Mouse (Mus musculus) liver, embryonic 13.5 days (tissue): ENCODE data around the gene Gm5478. TPM values are rescaled to one million over a fixed set of nuclear protein-coding genes. Genes with fewer than 3 reads are reported as not detected.
"Not testable (repeated sequence)": the region's sequence is repeated elsewhere in the genome, so short reads cannot be mapped to it uniquely, and the experiment has no call there.

Source experiments
- ATAC-seq: fragments of 200-750 bp; cut with Nextera tagmentation; 2 replicates; pipeline ENCODE4 v1.8.0; 2017; ENCODE audit warnings: low read depth, mild to moderate bottlenecking, moderate number of reproducible peaks, moderate library complexity
- DNase-seq: peaks from one replicate; pipeline ENCODE4 v3.0.0; 2022
- H3K27ac ChIP-seq: fragments of 300-500 bp; sonication (generic); 2 replicates; pipeline ENCODE4 v1.5.1; 2015; ENCODE audit warnings: moderate library complexity, mild to moderate bottlenecking, inconsistent platforms
- H3K27me3 ChIP-seq: fragments of 300-500 bp; sonication (generic); 2 replicates; pipeline ENCODE4 v1.6.1; 2015; ENCODE audit warnings: mild to moderate bottlenecking, inconsistent platforms
- H3K36me3 ChIP-seq: fragments of 300-500 bp; sonication (generic); 2 replicates; pipeline ENCODE4 v1.6.1; 2015; ENCODE audit warnings: mild to moderate bottlenecking, inconsistent platforms
- H3K4me1 ChIP-seq: fragments of 300-500 bp; sonication (generic); replicated peaks from 2 replicates; pipeline ENCODE4 v1.6.1; 2015; ENCODE audit warnings: inconsistent platforms
- H3K4me2 ChIP-seq: fragments of 300-500 bp; sonication (generic); 2 replicates; pipeline ENCODE4 v1.6.1; 2015; ENCODE audit warnings: inconsistent platforms, mild to moderate bottlenecking, moderate library complexity
- H3K4me3 ChIP-seq: fragments of 300-500 bp; sonication (generic); replicated peaks from 2 replicates; pipeline ENCODE4 v1.5.1; 2015; ENCODE audit warnings: mild to moderate bottlenecking, inconsistent platforms
- H3K9ac ChIP-seq: fragments of 300-500 bp; sonication (generic); 2 replicates; pipeline ENCODE4 v1.6.1; 2015; ENCODE audit warnings: mild to moderate bottlenecking, inconsistent platforms
- H3K9me3 ChIP-seq: fragments of 300-500 bp; sonication (generic); replicated peaks from 2 replicates; pipeline ENCODE4 v1.6.1; 2016; ENCODE audit warnings: inconsistent platforms
- WGBS: fragments of 180-500 bp; shearing (Covaris S2); methylation state at CpG from one replicate; pipeline ENCODE4 v1.1.7; 2015; ENCODE audit not compliant: insufficient replicate concordance; 5-methylcytosine and 5-hydroxymethylcytosine counted together
- microRNA-seq: library from miRNA; unstranded; fragments of <30 nt; microRNA quantifications from one replicate; pipeline ENCODE4, GENCODE M21; 2016
- polyA plus RNA-seq: library from polyadenylated mRNA; unstranded; fragments of >200 nt; fragmentation: Nextera tagmentation; extraction: Ambion mirVana; gene quantifications from 2 replicates; pipeline ENCODE4 v1.2.1, GENCODE M21; 2015

Gm5478 gene
- not detected in 2 replicates for polyA plus RNA-seq

DNA sequence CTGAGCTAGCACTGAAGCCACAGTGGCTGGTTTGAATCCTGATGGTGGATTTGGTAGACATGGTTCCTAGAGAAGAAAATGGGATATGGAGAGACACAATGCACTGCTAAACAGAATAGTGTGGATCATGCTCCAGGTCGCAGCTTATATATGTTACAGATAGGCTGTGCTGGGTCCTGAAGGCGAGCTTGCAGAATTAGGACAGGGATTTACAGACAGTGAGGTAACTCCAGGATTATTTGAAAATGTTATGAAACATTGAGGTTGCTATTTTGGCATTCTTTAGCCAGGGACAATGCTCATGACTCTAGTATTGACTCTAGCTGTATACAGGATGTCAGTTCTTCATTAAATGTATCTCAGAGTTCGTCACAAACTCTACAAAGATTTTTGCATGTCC, at the start of gene Gm5478:
Gm5478 (minus strand) TSS at position 101 of the 400 bp plus-strand sequence.
- DNase-seq (no peak), ATAC-seq (no peak)
- H3K4me2 ChIP-seq, result no peak within 1 kb of the TSS
- 54% methylated on average over 3 of the region's 3 CpGs for WGBS
- H3K9me3 ChIP-seq, result no peaks in the 10 kb centered on the region
- no peaks in the 10 kb centered on the region for H3K36me3 ChIP-seq
- no peak within 1 kb of the TSS for H3K9ac ChIP-seq
- no peaks in the 10 kb centered on the region for H3K27me3 ChIP-seq
- no peaks in the 10 kb centered on the region for H3K4me1 ChIP-seq
- no peak within 1 kb of the TSS for H3K4me3 ChIP-seq
- H3K27ac ChIP-seq, result no peak within 1 kb of the TSS

DNA sequence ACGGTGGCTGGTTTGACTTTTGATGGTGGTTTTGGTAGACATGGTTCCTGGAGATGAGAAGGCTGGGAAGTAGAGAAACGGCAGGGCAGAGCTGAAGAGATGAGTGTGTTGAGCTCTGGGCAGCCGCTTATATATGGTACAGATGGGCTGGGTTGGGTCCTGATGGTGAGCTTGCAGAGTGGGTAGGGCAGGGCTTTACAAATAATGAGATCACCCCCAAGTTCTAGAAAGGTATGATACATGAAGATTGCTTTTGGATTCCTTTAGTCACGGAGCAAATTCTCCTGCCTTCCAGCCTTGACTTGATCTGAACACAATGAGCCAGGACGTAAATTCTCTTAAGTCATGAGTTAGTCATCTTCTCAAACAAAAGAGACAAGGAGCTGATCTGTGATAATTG, 47.0 kb upstream of the Gm5478 start, which contains the start of gene Krt6a:
Krt6a (minus strand) TSS at position 101 of the 400 bp plus-strand sequence.
- ATAC-seq, result no peak
- no peak for DNase-seq
- Histone ChIP-seq H3K4me1 (no peaks in the 10 kb centered on the region), H3K27me3 (no peaks in the 10 kb centered on the region), H3K9me3 (no peaks in the 10 kb centered on the region), H3K27ac (no peak within 1 kb of the TSS), H3K4me2 (no peak within 1 kb of the TSS), H3K4me3 (no peak within 1 kb of the TSS), H3K36me3 (no peaks in the 10 kb centered on the region), H3K9ac (no peak within 1 kb of the TSS)
- 58% methylated on average over 5 of the region's 5 CpGs for WGBS

DNA sequence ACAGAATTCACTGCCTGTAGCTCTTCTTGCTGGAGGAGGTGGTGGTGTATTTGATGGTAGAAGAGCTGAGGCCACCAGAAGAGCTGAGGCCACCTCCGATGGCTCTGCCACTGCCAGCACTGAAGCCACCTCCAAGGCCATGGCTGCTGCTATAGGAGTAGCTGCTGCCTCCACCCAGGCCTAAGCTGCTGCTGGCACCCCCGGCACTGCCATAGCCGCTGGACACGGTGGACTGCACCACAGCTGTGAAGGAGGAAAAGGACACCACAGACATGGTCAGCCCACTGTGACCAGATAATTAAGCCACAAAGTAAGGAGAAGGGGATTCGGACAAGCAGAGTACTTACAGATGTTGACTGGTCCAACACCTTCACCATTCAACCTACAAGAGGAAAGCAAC, 43.3 kb upstream of the Gm5478 start:
- ATAC-seq, H3K9me3 ChIP-seq: not testable (repeated sequence)
- WGBS, result 80% methylated on average over 5 of the region's 5 CpGs

DNA sequence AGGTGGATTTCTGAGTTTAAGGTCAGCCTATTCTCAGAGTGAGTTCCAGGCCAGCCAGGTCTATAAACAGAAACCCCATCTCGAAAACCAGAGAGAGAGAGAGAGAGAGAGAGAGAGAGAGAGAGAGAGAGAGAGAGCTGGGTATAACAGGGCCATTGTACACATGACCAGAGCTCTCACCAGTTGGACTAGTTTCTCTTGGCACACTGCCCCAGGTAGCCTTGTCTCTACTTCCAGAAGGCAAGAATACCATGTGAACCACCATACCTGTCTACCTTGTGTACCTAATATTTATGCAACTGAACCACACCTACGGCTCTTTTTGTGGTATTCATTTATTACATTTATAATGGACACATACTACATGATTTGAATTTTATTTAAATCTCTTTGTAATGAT, 41.0 kb upstream of the Gm5478 start:
- Histone ChIP-seq H3K4me1 (no peaks in the 10 kb centered on the region), H3K9me3 (no peaks in the 10 kb centered on the region), H3K4me2 (no peak overlapping the region), H3K27me3 (no peaks in the 10 kb centered on the region), H3K9ac (no peak overlapping the region), H3K4me3 (no peak overlapping the region), H3K36me3 (no peaks in the 10 kb centered on the region), H3K27ac (no peak overlapping the region)
- no peak for DNase-seq
- ATAC-seq, result no peak
- WGBS, result 39% methylated on average over 2 of the region's 2 CpGs

More for the DNA sequence above, 43.3 kb upstream of the Gm5478 start:
- H3K4me1 ChIP-seq, H3K9ac ChIP-seq, DNase-seq, H3K27ac ChIP-seq, H3K27me3 ChIP-seq, H3K4me3 ChIP-seq, H3K4me2 ChIP-seq, H3K36me3 ChIP-seq: not testable (repeated sequence)

DNA sequence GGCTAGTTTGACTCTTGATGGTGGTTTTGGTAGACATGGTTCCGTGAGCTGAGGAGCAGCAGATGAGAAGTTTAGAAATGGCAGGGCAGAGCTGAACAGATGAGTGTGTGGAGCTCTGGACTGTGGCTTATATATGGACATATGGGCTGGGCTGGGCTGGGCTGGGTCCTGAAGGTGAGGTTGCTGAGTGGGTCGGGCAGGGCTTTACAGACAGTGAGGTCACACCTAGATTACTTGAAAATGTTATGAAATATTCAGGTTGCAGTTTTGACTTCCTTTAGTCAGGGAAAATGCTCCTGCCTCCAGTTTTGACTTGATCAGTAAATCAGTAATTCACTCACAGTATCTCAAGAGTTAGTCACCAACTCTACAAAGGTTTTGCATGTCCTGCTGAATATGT, 33.0 kb upstream of the Gm5478 start, which contains the start of gene Krt6b:
Krt6b (minus strand) TSS at position 101 of the 400 bp plus-strand sequence.
- H3K27me3 ChIP-seq, result no peaks in the 10 kb centered on the region
- DNase-seq (no peak), ATAC-seq (no peak)
- no peak within 1 kb of the TSS for H3K27ac ChIP-seq
- H3K4me2 ChIP-seq, result no peak within 1 kb of the TSS
- no peak within 1 kb of the TSS for H3K4me3 ChIP-seq
- no peak within 1 kb of the TSS for H3K9ac ChIP-seq
- no peaks in the 10 kb centered on the region for H3K36me3 ChIP-seq
- WGBS, result 73% methylated on average over 2 of the region's 2 CpGs
- no peaks in the 10 kb centered on the region for H3K9me3 ChIP-seq
- H3K4me1 ChIP-seq, result no peaks in the 10 kb centered on the region

DNA sequence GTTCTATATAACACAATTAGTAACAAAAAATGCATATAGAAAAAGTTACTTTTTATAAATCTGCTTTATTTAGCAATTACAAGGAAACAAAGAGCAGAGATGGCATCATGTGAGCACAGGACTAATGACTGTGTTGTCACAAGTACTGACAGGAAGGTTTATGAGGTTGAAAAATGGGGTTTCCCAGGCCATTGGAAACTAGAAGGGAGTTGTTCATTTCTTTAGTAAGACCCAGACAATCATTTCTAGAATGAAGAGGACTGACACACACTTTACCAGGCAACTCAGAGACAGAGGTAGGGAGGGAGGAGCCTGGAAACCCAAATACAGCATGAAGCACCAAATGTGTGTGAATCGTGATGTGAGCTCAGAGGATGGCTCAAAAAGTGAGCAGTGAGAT, 28.8 kb upstream of the Gm5478 start:
- no peak overlapping the region for H3K4me2 ChIP-seq
- DNase-seq (no peak), ATAC-seq (no peak)
- no peaks in the 10 kb centered on the region for H3K4me1 ChIP-seq
- no peak overlapping the region for H3K27ac ChIP-seq
- H3K4me3 ChIP-seq, result no peak overlapping the region
- 67% methylated on average over 1 of the region's 1 CpGs for WGBS
- H3K9ac ChIP-seq, result no peak overlapping the region
- no peaks in the 10 kb centered on the region for H3K27me3 ChIP-seq
- H3K9me3 ChIP-seq, result no peaks in the 10 kb centered on the region
- no peaks in the 10 kb centered on the region for H3K36me3 ChIP-seq

DNA sequence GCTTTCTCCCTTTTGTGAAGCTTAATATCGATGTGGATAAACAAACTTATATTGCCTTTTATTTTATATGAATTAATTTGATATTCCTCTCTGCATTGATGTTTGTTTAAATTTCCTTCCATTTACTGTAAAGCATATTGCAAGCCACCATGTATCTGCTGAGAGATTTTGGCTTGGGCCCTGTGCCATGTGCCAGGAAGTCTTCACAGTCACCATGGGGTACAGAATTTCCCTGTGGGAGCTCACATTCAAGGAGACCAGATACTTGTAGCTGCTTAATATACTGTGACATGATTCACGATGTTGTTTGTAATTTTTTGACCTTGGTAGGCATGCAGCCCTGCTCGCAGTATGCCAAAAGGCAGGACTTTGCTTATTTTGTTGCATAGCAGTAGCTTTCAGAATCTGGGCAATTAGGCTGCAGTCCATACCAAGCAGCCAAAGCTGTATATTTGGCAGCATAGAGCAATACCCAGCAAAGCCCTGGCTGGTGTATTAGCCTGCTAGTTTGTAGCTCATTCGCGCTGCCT, 5.6 kb upstream of the Gm5478 start:
- 65% methylated on average over 5 of the region's 5 CpGs for WGBS
- H3K4me3 ChIP-seq, result no peak overlapping the region
- H3K27ac ChIP-seq, result no peak overlapping the region
- no peak overlapping the region for H3K9ac ChIP-seq
- DNase-seq, result no peak
- no peak for ATAC-seq
- no peaks in the 10 kb centered on the region for H3K9me3 ChIP-seq
- H3K27me3 ChIP-seq, result no peaks in the 10 kb centered on the region
- no peaks in the 10 kb centered on the region for H3K36me3 ChIP-seq
- no peaks in the 10 kb centered on the region for H3K4me1 ChIP-seq
- H3K4me2 ChIP-seq, result no peak overlapping the region

DNA sequence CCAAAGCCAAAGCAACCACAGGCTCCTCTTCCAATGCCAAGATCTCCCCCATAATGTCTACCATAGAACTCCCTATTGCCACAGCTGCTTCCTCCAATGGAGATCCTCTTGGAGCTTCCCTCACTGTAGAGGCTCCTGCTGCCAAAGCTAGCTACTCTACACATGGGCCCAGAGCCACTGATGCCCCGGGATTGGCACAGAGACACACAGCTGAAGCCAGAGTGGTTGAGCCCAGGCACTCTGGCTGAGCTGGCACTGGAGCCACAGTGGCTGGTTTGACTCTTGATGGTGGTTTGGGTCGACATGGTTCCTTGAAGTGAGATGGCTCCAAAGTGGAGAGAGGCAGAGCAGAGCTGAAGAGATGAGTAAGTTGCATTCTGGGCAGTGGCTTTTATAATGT, 19.3 kb downstream of the Gm5478 start, which contains the start of gene Gm5414:
Gm5414 (minus strand) TSS at position 305 of the 400 bp plus-strand sequence.
- H3K4me2 ChIP-seq, result no peak within 1 kb of the TSS
- 37% methylated on average over 2 of the region's 2 CpGs for WGBS
- ATAC-seq, result no peak
- H3K27me3 ChIP-seq, result no peaks in the 10 kb centered on the region
- H3K4me3 ChIP-seq, result no peak within 1 kb of the TSS
- H3K9me3 ChIP-seq, result no peaks in the 10 kb centered on the region
- H3K4me1 ChIP-seq, result no peaks in the 10 kb centered on the region
- H3K27ac ChIP-seq, result no peak within 1 kb of the TSS
- no peak within 1 kb of the TSS for H3K9ac ChIP-seq
- no peak for DNase-seq
- H3K36me3 ChIP-seq, result no peaks in the 10 kb centered on the region

DNA sequence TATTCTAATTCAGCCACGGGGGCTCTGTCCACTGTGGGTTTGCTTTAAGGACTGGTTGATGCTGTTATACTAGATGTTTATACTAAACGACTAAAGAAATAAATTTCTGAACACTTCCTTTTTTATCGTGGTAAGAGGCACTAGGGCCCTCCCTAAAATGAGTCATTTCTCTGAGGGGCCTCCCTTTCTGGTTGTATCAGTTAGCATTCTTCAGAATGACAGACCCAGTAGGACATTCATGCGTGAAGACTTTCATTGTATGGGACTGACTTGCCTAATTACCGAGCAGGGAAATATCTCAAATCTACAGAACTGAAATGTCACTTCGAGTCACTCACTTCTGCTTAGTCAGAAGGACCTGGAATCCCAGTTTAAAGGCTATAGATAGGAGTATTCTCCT, 48.1 kb downstream of the Gm5478 start:
- H3K27me3 ChIP-seq, result no peaks in the 10 kb centered on the region
- no peak overlapping the region for H3K4me2 ChIP-seq
- H3K36me3 ChIP-seq, result no peaks in the 10 kb centered on the region
- H3K4me1 ChIP-seq, result no peaks in the 10 kb centered on the region
- no peak overlapping the region for H3K27ac ChIP-seq
- no peak overlapping the region for H3K4me3 ChIP-seq
- DNase-seq (no peak), ATAC-seq (no peak)
- WGBS, result 48% methylated on average over 6 of the region's 6 CpGs
- H3K9me3 ChIP-seq, result no peaks in the 10 kb centered on the region
- H3K9ac ChIP-seq, result no peak overlapping the region

Small RNA genes lying within 50 kb of the gene (microRNA-seq; reads per million reads assigned to microRNA genes)
- gene Gm44342 (not detected), gene Gm44383 (not detected), gene Gm44479 (not detected)

Other genes with a start within 250 kb of the Gm5478 start
- 2.9 and 5.1 TPM in 2 replicates for gene Krt7, start 236.3 kb downstream of the Gm5478 start, polyA plus RNA-seq
- gene Krt87, start 208.6 kb downstream of the Gm5478 start, polyA plus RNA-seq, result not detected in 2 replicates
- gene Krt88, start 199.6 kb downstream of the Gm5478 start, polyA plus RNA-seq, result not detected in 2 replicates
- not detected in 2 replicates for gene Krt81, start 183.6 kb downstream of the Gm5478 start, polyA plus RNA-seq
- not detected in 2 replicates for gene Krt86, start 173.9 kb downstream of the Gm5478 start, polyA plus RNA-seq
- gene Krt83, start 155.9 kb downstream of the Gm5478 start, polyA plus RNA-seq, result not detected in 2 replicates
- not detected in 2 replicates for gene Gm49425, start 130.1 kb downstream of the Gm5478 start, polyA plus RNA-seq
- gene Krt84, start 114.6 kb downstream of the Gm5478 start, polyA plus RNA-seq, result not detected in 2 replicates
- gene Krt82, start 96.7 kb downstream of the Gm5478 start, polyA plus RNA-seq, result not detected in 2 replicates
- not detected in 2 replicates for gene Krt90, start 84.4 kb downstream of the Gm5478 start, polyA plus RNA-seq
- not detected in 2 replicates for gene Krt75, start 73.5 kb downstream of the Gm5478 start, polyA plus RNA-seq
- not detected in 2 replicates for gene Gm5414, start 19.2 kb downstream of the Gm5478 start, polyA plus RNA-seq
- gene Krt6b, start 32.9 kb upstream of the Gm5478 start, polyA plus RNA-seq, result not detected in 2 replicates
- gene Krt6a, start 46.9 kb upstream of the Gm5478 start, polyA plus RNA-seq, result 0.05 and 0.09 TPM in 2 replicates
- gene Krt5, start 65.5 kb upstream of the Gm5478 start, polyA plus RNA-seq, result 0.63 and 0.69 TPM in 2 replicates
- gene Krt71, start 95.7 kb upstream of the Gm5478 start, polyA plus RNA-seq, result not detected in 2 replicates
- gene Krt72, start 139.1 kb upstream of the Gm5478 start, polyA plus RNA-seq, result not detected in 2 replicates
- not detected in 2 replicates for gene Krt73, start 155.0 kb upstream of the Gm5478 start, polyA plus RNA-seq
- not detected in 2 replicates for gene Krt2, start 170.8 kb upstream of the Gm5478 start, polyA plus RNA-seq
- gene Krt1, start 203.4 kb upstream of the Gm5478 start, polyA plus RNA-seq, result not detected in 2 replicates
- not detected in 2 replicates for gene Krt77, start 222.3 kb upstream of the Gm5478 start, polyA plus RNA-seq
- not detected in 2 replicates for gene Krt76, start 245.5 kb upstream of the Gm5478 start, polyA plus RNA-seq